Mouse (Mus musculus): Measurements from ENCODE around the gene Usp46. TPM values are rescaled to one million over a fixed set of nuclear protein-coding genes. Genes with fewer than 3 reads are reported as not detected.
"Not testable (repeated sequence)": the region's sequence is repeated elsewhere in the genome, so short reads cannot be mapped to it uniquely, and the experiment has no call there.

Usp46 gene
- total RNA-seq, 2 experiments from 2014 or later, result 8.2 to 13.0 TPM

DNA sequence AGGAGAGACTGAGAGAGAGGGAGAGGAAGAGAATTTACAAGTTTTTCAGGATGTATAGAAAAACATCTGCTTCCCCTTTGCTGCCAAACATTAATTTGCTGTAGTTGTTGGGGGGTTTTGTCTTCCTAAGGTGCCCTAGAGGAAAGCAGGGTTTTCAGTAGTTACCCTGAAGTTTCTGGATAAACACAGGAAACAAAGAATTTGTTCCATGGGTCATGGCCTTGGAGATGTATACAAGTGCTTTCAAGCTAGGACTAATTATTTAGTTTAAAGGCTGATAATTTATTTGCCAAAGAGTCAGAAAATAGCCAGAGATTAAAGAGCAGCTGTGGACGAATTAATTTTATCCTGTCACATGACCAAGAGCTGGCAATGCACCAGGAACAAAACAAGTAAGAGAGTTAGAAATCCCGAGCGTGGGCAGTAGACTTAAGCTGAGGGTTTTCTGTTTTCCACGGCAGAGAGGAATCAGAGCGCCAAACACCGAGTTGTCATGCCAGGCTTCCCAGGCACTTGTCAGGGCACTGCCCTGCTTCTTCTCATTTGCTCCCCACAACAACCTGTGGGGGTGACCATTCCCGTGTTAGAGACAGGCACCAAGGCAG, 98.1 kb downstream of the Usp46 start:
- intact Hi-C loops (cut with DNase I), result no loop called here
- DNase-seq, result no peak

DNA sequence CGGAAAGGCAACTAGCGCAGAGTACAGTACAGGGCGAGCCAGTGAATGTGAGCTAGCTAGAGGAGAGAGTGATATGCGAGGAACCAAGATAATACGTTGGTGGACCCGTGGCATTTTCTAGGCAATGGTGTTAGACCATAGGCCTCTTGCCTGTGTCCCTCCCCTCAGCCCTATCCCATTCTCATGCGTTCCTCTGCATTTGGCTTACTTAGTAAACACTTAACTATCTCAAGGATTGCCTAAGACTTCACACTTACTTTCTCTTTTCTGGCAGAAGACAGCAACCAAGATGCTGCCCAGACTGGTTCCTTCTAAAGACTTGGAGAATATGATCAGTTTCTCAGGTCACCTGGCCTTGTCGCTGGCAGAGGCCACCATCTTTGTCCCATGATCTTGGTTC, 98.9 kb downstream of the Usp46 start:
- no peak for DNase-seq
- intact Hi-C loops (cut with DNase I), result no loop called here

DNA sequence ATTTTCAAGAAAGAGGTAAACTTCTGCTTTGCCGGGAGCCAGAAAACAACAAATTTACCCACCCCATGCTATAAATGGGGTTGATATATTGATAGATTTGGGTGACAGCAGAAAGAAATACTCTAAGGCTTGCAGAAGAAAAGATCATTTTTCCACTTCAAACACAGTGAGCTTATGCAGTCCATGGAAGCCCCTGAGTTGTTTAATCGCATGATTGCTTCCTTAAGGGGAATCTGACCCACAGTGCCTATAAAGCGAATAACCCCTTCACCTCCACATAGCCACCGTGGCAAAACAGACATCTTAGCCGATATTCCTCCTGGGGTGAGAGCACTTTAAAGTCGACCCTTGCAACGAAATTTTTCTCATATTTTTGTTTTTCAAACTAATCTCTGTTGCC, 108.5 kb downstream of the Usp46 start:
- intact Hi-C loops (cut with DNase I), result no loop called here
- DNase-seq, result no peak

DNA sequence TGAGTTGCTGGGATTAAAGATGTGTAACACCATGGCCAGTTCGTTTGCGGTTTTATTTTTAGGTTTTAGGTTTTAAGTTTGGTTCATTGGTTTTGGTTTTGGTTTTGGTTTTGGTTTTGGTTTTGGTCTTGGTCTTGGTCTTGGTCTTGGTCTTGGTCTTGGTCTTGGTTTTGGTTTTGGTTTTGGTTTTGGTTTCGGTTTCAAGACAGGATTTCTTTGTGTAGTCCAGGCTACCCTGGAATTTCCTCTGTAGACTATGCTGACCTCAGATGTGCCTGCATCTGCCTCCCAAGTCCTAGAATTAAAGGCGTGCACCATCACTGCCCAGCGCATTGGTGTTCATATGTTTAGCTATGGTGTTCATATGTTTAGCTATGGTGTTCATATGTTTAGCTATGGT, 109.6 kb downstream of the Usp46 start:
- DNase-seq; intact Hi-C loops (cut with DNase I): not testable (repeated sequence)

DNA sequence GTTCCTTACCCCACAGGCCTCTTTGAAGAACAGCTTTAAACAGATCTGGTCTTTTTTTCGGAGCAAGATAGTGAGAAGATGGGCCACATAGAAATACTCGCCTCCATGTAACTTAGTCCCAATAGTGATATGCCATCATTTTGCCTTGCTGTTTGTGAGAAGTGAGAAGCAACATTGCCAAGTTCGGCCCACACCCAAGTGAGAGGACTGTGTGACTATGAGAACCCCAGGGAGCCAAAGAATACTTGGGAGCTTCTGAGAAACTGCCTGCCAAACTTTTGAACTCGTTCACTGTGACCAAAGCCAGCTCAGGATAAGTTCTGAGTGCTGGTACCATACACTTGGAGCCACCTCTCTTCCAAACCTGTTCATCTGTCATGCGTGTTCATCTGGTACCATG, 110.1 kb downstream of the Usp46 start:
- no peak for DNase-seq
- intact Hi-C loops (cut with DNase I), result no loop called here

DNA sequence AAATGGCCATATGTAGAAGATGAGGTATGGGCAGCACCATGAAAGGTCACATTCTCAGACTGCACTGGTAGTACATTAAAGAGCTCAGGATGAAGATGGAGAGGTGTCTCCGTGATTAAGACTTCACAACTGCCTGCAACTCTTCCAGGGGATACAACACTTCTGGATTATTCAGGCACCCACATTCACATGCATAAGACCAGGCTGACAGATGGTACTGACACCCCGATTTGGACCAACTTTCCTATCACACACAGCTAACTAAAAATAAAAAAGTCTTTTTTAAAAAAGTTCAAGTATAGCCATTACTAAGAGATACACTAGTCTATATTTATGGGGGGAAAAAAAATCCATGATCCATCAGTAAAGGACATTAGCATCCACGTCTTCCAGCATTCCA, 112.5 kb downstream of the Usp46 start:
- intact Hi-C loops (cut with DNase I), result no loop called here

DNA sequence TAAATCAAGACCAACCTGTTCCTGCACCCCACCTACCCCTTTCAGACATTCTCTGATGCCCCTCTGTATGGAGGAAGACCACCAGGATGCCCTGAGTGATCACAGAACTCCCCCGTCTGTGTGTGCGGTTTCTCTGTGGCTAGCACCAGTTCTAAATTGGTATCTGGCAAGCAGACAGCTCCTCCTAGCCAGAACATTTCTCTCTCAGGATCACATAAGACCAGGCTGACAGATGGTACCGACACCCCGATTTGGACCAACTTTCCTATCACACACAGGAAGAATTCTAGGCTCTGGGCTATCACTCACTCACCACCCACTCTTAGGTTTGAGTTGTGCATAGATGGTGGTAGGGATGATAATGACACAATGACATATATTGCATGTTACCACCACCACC, 113.2 kb downstream of the Usp46 start:
- intact Hi-C loops (cut with DNase I), result no loop called here
- no peak for DNase-seq

More for the DNA sequence above, 112.5 kb downstream of the Usp46 start:
- DNase-seq, result no peak

DNA sequence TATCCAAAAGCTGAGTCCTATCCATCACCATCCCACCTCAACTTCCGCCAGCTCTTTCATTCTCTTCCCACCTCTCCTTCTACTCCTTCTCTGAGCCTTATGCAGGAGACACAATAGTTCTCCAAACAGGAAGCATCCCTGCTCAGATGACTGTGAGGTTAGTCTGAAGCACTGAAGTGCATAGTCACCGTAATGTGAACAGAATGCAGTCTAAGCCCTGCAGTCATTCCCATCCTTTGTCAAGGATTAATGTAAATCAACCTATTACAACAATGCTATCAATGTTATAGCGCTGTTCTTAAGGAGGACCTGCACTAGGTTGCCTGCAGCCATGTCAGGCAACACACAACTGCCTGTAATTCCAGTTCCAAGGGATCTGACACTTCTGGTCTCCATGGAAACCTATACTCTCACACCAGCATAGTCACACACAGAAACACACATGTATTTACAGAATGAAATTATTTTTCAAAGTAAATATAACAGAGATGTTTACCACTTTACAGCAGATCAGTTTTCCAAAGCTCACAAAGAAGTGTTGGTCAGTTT, 115.1 kb downstream of the Usp46 start:
- DNase-seq, result no peak
- intact Hi-C loops (cut with DNase I), result no loop called here

DNA sequence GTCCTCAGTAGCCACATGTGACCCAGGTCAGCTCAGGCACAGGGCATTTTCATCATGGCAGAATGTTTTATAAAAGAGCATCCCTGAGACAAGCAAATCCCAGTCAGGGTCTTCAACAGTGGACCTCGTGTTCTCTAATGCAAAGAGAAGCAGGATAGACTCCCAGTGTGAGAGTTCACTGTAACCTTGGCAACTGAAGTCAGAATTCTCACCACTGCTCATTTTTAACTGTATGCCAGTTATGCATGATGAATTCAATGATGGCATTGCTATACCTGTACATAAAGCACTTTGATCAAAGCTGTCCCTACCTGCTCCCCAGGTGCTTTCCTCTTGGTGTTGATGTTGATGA, 116.6 kb downstream of the Usp46 start:
- no peak for DNase-seq
- intact Hi-C loops (cut with DNase I), result no loop called here

DNA sequence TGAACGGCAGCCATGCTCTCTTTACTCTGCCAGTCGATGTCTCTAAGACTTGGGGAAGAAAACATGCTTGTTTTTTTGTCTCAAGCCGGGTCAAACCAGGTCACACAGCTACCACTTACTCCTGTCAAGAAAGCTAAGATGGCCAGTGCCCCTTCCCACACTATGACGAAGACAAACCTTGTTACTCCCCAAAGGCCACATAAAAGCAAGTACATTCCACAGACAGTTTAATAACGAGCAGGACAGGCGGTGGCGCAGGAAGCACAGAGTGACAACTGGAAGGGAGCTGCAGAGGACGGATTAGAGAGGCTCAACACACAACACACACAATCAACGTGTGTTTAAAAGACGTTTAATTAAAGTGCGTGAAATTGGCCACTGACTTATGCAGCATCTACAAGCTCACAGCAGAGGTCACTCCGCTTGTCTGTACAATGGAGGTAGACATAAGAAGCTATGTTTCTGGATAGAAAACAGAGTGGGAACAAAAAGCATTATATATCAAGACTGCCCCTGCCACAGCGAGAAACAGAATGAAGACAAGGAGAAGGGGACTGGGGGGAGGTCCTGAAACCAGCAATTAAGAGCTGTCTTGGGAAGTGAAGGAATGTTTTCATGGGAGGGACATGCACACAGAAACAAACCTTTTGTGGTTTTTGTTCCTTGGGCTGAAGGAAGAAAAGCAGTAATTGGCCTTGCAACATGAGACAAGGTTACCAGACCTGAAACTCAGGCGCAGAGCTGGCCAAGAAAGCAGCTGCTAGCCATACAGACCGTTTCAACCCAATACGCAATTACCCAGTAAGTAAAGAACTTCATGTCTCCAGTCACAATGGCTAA, 117.2 kb downstream of the Usp46 start:
- intact Hi-C loops (cut with DNase I), result no loop called here
- no peak for DNase-seq

Other genes starting within 250 kb of the Usp46 start
- gene Rasl11b, start 126.9 kb upstream of the Usp46 start, total RNA-seq (2021), result 1 to 10 TPM; 2.4 to 4.0 TPM

Data from gastrocnemius, postnatal 36 days (tissue).